Mouse (Mus musculus) G1E (cell line): ENCODE results near the gene Snx25. TPM values are rescaled to one million over a fixed set of nuclear protein-coding genes. Genes with fewer than 3 reads are reported as not detected.

ENCODE experiments used
- ATAC-seq: 2 replicates; pipeline ENCODE4 v1.8.0; 2016; ENCODE audit warnings: mild to moderate bottlenecking; ENCODE audit not compliant: insufficient number of reproducible peaks, poor library complexity, low FRiP score, severe bottlenecking; ENCODE audit errors: extremely low read depth
- DNase-seq: peaks from one replicate; pipeline ENCODE4 v3.0.0; 2012; ENCODE audit warnings: low spot score
- H3K27me3 ChIP-seq: 2 replicates; pipeline ENCODE4 v1.6.1; 2012; ENCODE audit warnings: mild to moderate bottlenecking, low read length, inconsistent platforms; ENCODE audit not compliant: insufficient read depth
- H3K36me3 ChIP-seq: replicated peaks from 2 replicates; pipeline ENCODE3; 2012; ENCODE audit warnings: mild to moderate bottlenecking, inconsistent platforms
- H3K4me1 ChIP-seq: 2 replicates; pipeline ENCODE4 v1.6.1; 2012; ENCODE audit warnings: low read depth, low read length, inconsistent platforms, mixed read lengths; ENCODE audit not compliant: insufficient read depth
- H3K4me3 ChIP-seq: 2 replicates; pipeline ENCODE4 v1.5.1; 2012; ENCODE audit warnings: low read depth, mild to moderate bottlenecking, inconsistent platforms, low read length, moderate library complexity, mixed read lengths
- H3K9me3 ChIP-seq: replicated peaks from 2 replicates; pipeline ENCODE4 v1.6.1; 2012; ENCODE audit warnings: inconsistent platforms
- CTCF ChIP-seq: IDR thresholded peaks from 2 replicates; pipeline ENCODE4 v1.5.1; 2012; ENCODE audit warnings: low read depth, low read length, inconsistent platforms, mixed read lengths
- GATA1 ChIP-seq: IDR thresholded peaks from 2 replicates; pipeline ENCODE4 v1.6.1; 2012; ENCODE audit warnings: borderline replicate concordance, low read length, inconsistent platforms, mixed read lengths
- GATA2 ChIP-seq: IDR thresholded peaks from 2 replicates; pipeline ENCODE4 v1.6.1; 2012; ENCODE audit warnings: low read depth, low read length, inconsistent platforms, borderline replicate concordance
- POLR2AphosphoS5 ChIP-seq: IDR thresholded peaks from 2 replicates; pipeline ENCODE4 v1.6.1; 2012; ENCODE audit warnings: low read depth, low read length, inconsistent platforms; ENCODE audit not compliant: insufficient replicate concordance
- TAL1 ChIP-seq: conservative IDR thresholded peaks from 2 replicates; pipeline ENCODE4 v1.6.1; 2012; ENCODE audit warnings: low read depth, low read length, inconsistent platforms, mixed read lengths
- polyA plus RNA-seq: library from polyadenylated mRNA; stranded (reverse); fragments of >175 nt; gene quantifications from 2 replicates; pipeline ENCODE4 v1.2.3, GENCODE M21; 2012
- total RNA-seq, 2 experiments: library from RNA; stranded (forward) in 1 of 2; stranded (reverse) in 1 of 2; fragments of 200-1000 nt in 1 of 2; fragments of >200 nt in 1 of 2; fragmentation: Nextera tagmentation in 1 of 2; gene quantifications; 2 replicates each; pipeline ENCODE4 v1.2.3; 2014 to 2017

Snx25 gene
- total and polyA plus RNA-seq, 3 experiments, result 13.3 to 38.8 (median 17.4) TPM

GRCm38 (mm10) chr8:46149306-46149705, 2.7 kb downstream of the Snx25 start:
- TF ChIP-seq GATA1 (no peak), GATA2 (no peak), TAL1 (no peak), CTCF (no peak), POLR2AphosphoS5 (no peak)

GRCm38 (mm10) chr8:46146173-46146572, 5.8 kb downstream of the Snx25 start:
- peaks cover 62% of the 10 kb centered on the region for H3K4me1 ChIP-seq
- ATAC-seq (no peak), DNase-seq (no peak)
- H3K36me3 ChIP-seq, result peaks cover 21% of the 10 kb centered on the region
- TF ChIP-seq TAL1 (no peak), CTCF (no peak), GATA2 (no peak), GATA1 (no peak), POLR2AphosphoS5 (no peak)
- no peaks in the 10 kb centered on the region for H3K9me3 ChIP-seq
- no peaks in the 10 kb centered on the region for H3K27me3 ChIP-seq
- no peak overlapping the region for H3K4me3 ChIP-seq

More at GRCm38 (mm10) chr8:46149306-46149705, 2.7 kb downstream of the Snx25 start:
- DNase-seq (no peak), ATAC-seq (no peak)
- Histone ChIP-seq H3K27me3 (peaks cover 2% of the 10 kb centered on the region; the same call in 1 of the 2 replicates), H3K4me1 (peaks cover 49% of the 10 kb centered on the region), H3K36me3 (peaks cover 14% of the 10 kb centered on the region), H3K4me3 (no peak overlapping the region), H3K9me3 (no peaks in the 10 kb centered on the region)

DNA sequence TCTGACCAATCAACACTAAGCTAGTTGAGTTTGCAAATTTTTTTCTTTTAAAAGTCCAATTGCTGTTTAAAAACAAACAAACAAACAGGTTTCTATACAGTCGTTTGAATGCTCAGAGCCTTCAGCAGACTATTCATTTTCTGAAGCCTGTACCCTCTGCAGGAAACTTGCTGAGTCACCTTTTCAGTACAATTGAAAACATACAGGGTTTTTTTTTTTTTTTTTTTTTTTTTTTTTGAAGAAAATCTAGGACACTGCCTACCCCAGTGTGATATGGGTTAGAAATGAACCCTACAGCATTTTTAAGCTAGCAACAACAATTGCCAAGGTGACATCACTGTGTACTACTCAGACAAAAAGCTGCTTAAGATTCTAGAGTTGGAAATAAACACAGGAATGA, 8.0 kb downstream of the Snx25 start:
- H3K9me3 ChIP-seq, result no peaks in the 10 kb centered on the region
- DNase-seq (peak; percentile 25), ATAC-seq (peak; percentile 36; the same call in 1 of the 2 replicates)
- peaks cover 60% of the 10 kb centered on the region for H3K4me1 ChIP-seq
- no peak overlapping the region; the same call in 1 of the 2 replicates for H3K4me3 ChIP-seq
- H3K27me3 ChIP-seq, result no peaks in the 10 kb centered on the region
- peaks cover 32% of the 10 kb centered on the region for H3K36me3 ChIP-seq
- TF ChIP-seq POLR2AphosphoS5 (no peak), GATA2 (no peak), CTCF (no peak), TAL1 (no peak), GATA1 (no peak)

DNA sequence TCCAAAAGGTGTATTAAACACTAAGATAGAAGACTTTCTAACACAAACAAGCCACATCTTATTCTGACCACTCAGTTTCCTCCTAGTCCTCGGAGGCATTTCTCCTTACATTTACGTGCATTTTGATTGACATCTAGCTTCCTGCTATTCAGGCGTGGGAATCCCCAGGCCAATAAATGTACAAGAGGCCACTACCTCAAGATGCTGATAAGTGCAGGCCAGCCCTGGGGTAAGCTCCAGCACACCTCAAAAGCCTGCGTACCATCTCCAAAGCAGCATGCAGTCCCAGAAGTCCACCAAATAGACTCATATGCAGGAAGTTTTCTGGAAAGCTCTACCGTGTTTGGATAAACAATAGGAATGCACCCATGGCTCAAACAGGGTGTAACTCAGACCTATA, 8.5 kb downstream of the Snx25 start:
- Histone ChIP-seq H3K4me3 (no peak overlapping the region; the same call in 1 of the 2 replicates), H3K9me3 (no peaks in the 10 kb centered on the region), H3K36me3 (peaks cover 29% of the 10 kb centered on the region), H3K27me3 (no peaks in the 10 kb centered on the region), H3K4me1 (peaks cover 57% of the 10 kb centered on the region)
- ATAC-seq (no peak), DNase-seq (no peak)
- TF ChIP-seq CTCF (no peak), POLR2AphosphoS5 (no peak), GATA1 (no peak), TAL1 (no peak), GATA2 (no peak)

GRCm38 (mm10) chr8:46142498-46143081, 9.4 kb downstream of the Snx25 start:
- Histone ChIP-seq H3K4me3 (no peak overlapping the region), H3K4me1 (peaks cover 53% of the 10 kb centered on the region)
- DNase-seq, result no peak

DNA sequence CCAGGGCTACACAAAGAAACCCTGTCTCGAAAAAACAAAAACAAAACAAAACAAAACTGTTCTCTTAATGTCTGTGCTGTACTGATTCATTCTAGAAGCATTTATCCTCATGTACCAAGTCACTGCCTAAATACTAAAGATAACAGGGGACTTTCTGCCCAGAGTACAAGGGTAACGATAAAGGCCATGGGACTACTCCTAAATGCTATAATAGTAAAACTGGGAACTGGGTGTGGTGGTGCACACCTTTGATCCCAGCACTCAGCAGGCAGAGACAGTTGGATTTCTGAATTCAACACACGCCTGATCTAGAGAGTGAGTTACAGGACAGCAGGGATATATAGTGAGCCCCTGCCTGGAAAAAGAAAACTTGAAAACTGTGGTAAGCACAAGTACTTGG, 10.3 kb downstream of the Snx25 start:
- H3K27me3 ChIP-seq, result no peaks in the 10 kb centered on the region
- TF ChIP-seq GATA2 (no peak), CTCF (no peak), GATA1 (no peak), POLR2AphosphoS5 (no peak), TAL1 (no peak)
- peaks cover 49% of the 10 kb centered on the region for H3K4me1 ChIP-seq
- H3K36me3 ChIP-seq, result peaks cover 30% of the 10 kb centered on the region
- ATAC-seq, result no peak
- H3K9me3 ChIP-seq, result no peaks in the 10 kb centered on the region
- no peak overlapping the region for H3K4me3 ChIP-seq
- DNase-seq, result no peak

More at GRCm38 (mm10) chr8:46142498-46143081, 9.4 kb downstream of the Snx25 start:
- ATAC-seq, result no peak
- TF ChIP-seq CTCF (no peak), GATA1 (no peak), GATA2 (no peak), TAL1 (no peak), POLR2AphosphoS5 (no peak)
- H3K27me3 ChIP-seq, result no peaks in the 10 kb centered on the region
- H3K9me3 ChIP-seq, result no peaks in the 10 kb centered on the region
- H3K36me3 ChIP-seq, result peaks cover 28% of the 10 kb centered on the region
